Mouse (Mus musculus): Measurements from ENCODE around the gene Itpk1.

- TF ChIP-seq EP300 (IDR thresholded peaks at IDR 0.05; ENCODE audit: insufficient read depth, low read depth, low read length) (no peak), POLR2A (IDR thresholded peaks at IDR 0.05; ENCODE audit: insufficient read depth, low read depth, low read length) (no peak)
Measured at GRCm38 (mm10) chr12:102652420-102652819, 52.3 kb downstream of the Itpk1 start.
